Mouse (Mus musculus) mature B cell (primary cell): Measurements from ENCODE around the gene Cfap161.

Source experiments
- in situ Hi-C: fragments of 300-500 bp; cut with MboI; formaldehyde crosslinking; loops from 2 replicates; pipeline ENCODE4 v1.14.3; 2019

The Cfap161 gene

GRCm38 (mm10) chr7:83739680-83740310 lies 54.9 kb downstream of the Cfap161 start:
- in situ Hi-C loops = no loop called here

- in situ Hi-C loops = no loop called here
Observed at GRCm38 (mm10) chr7:83738623-83739462, 55.8 kb downstream of the Cfap161 start.

- in situ Hi-C loops = no loop called here
Observed at GRCm38 (mm10) chr7:83737914-83738490, 56.7 kb downstream of the Cfap161 start.

GRCm38 (mm10) chr7:83736341-83737115 lies 58.2 kb downstream of the Cfap161 start:
- in situ Hi-C loops = no loop called here

- in situ Hi-C loops = no loop called here
Observed at GRCm38 (mm10) chr7:83735108-83735781, 59.4 kb downstream of the Cfap161 start.

- in situ Hi-C loops = no loop called here
Observed at GRCm38 (mm10) chr7:83734671-83735082, 60.0 kb downstream of the Cfap161 start.

GRCm38 (mm10) chr7:83734246-83734645 lies 60.4 kb downstream of the Cfap161 start:
- in situ Hi-C loops = no loop called here

- in situ Hi-C loops = no loop called here
Observed at GRCm38 (mm10) chr7:83732781-83733180, 61.9 kb downstream of the Cfap161 start.

GRCm38 (mm10) chr7:83731961-83732666 lies 62.6 kb downstream of the Cfap161 start:
- in situ Hi-C loops = no loop called here

- in situ Hi-C loops = no loop called here
Observed at GRCm38 (mm10) chr7:83731297-83731696, 63.4 kb downstream of the Cfap161 start.

- in situ Hi-C loops = no loop called here
Observed at GRCm38 (mm10) chr7:83726936-83727632, 67.6 kb downstream of the Cfap161 start.

GRCm38 (mm10) chr7:83725801-83726200 lies 68.9 kb downstream of the Cfap161 start:
- in situ Hi-C loops = no loop called here

- in situ Hi-C loops = no loop called here
Observed at GRCm38 (mm10) chr7:83724541-83724940, 70.1 kb downstream of the Cfap161 start.
